Mouse (Mus musculus): ENCODE measurements at regions not wholly inside any gene's neighbourhood (a gene's known extent, or its start where the extent isn't known, plus 50 kb on each side); places are given as distances from the start of the nearest gene placed in this dataset.
A peak's percentile ranks its signal among the peaks of the same experiment; 100 is the strongest.

DNA sequence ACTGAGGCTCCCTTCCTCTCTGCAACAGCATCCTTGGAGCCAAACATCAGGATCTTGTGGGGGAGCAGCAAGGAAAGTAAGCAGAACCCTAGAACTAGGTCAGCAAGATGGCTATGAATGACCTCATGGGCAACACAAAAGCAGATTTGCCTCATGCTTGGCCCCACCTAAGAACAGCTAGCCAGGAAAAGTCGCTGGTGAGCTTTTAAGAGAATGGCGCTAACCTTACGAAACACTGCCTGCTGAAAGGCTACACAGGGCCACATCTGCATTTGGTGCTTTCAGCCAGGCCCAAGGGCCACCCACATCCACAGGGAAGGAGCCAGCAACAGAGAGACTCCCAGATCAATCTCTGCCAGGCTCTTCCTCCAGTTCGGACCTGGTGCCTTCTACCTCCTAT lies 182.7 kb upstream of the Zfp703 start:
- Histone ChIP-seq H3K27ac (no peak overlapping the region), H3K4me1 (peaks cover 5% of the 10 kb centered on the region; the same call in 1 of the 2 replicates), H3K4me3 (no peak overlapping the region), H3K27me3 (ENCODE audit: poor library complexity, severe bottlenecking) (no peaks in the 10 kb centered on the region), H3K9me3 (no peaks in the 10 kb centered on the region), H3K36me3 (replicated peaks) (no peaks in the 10 kb centered on the region)
- WGBS: 88% methylated on average over 4 of the region's 4 CpGs
- no peak for DNase-seq (ENCODE audit: extremely low spot score, low spot score)

GRCm38 (mm10) chr8:26795616-26796015 lies 181.5 kb upstream of the Zfp703 start:
- no peak for DNase-seq (ENCODE audit: extremely low spot score, low spot score)
- Histone ChIP-seq H3K27ac (no peak overlapping the region), H3K4me1 (peaks cover 9% of the 10 kb centered on the region; the same call in 1 of the 2 replicates), H3K4me3 (no peak overlapping the region), H3K36me3 (replicated peaks) (no peaks in the 10 kb centered on the region), H3K9me3 (no peaks in the 10 kb centered on the region), H3K27me3 (ENCODE audit: poor library complexity, severe bottlenecking) (no peaks in the 10 kb centered on the region)
- 77% methylated on average over 8 of the region's 8 CpGs for WGBS

- Histone ChIP-seq H3K9me3 (no peaks in the 10 kb centered on the region), H3K4me1 (peaks cover 10% of the 10 kb centered on the region), H3K4me3 (no peak overlapping the region), H3K27me3 (ENCODE audit: poor library complexity, severe bottlenecking) (peaks cover 11% of the 10 kb centered on the region), H3K36me3 (replicated peaks) (no peaks in the 10 kb centered on the region), H3K27ac (no peak overlapping the region)
- DNase-seq (ENCODE audit: extremely low spot score, low spot score): no peak
- 71% methylated on average over 1 of the region's 1 CpGs for WGBS
Measured at GRCm38 (mm10) chr8:26799814-26800213, 177.3 kb upstream of the Zfp703 start.

- Histone ChIP-seq H3K4me3 (no peak overlapping the region), H3K36me3 (replicated peaks) (no peaks in the 10 kb centered on the region), H3K4me1 (peaks cover 53% of the 10 kb centered on the region), H3K27ac (0 out of 2 replicates have a peak overlapping the region, but pooled peaks have one; percentile 57), H3K27me3 (ENCODE audit: poor library complexity, severe bottlenecking) (peaks cover 29% of the 10 kb centered on the region), H3K9me3 (no peaks in the 10 kb centered on the region)
- no peak for DNase-seq (ENCODE audit: extremely low spot score, low spot score)
- WGBS: 78% methylated on average over 9 of the region's 9 CpGs
Measured at GRCm38 (mm10) chr8:26804089-26804488, 173.0 kb upstream of the Zfp703 start.

- peaks cover 54% of the 10 kb centered on the region for H3K4me1 ChIP-seq
Measured at GRCm38 (mm10) chr8:26804901-26805341, 172.2 kb upstream of the Zfp703 start.

DNA sequence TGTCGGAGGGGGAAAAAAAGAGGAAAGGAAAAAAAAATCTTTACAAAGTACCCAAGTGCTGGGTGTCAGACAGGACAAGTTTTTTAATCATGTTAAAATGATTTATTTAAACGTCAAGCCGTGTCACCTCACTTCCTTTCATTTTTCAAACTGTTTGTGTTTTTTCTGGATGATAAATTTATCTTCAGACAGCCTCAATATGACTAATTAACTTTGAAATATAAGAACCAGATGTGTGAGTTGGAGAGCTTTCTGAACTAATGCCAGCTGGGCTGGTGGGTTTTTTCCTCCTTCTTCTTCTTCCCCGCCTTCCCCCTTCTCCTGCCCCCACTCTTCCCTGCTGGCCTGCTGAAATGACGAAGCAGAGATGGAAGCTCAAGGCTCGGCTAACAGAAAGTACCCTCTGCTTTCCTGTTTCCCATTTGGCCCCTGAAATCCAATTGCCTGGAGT lies 171.7 kb upstream of the Zfp703 start:
- no peak overlapping the region for H3K4me3 ChIP-seq
- no peak for DNase-seq (ENCODE audit: extremely low spot score, low spot score)
- WGBS: 21% methylated on average over 6 of the region's 6 CpGs
- H3K9me3 ChIP-seq: no peaks in the 10 kb centered on the region
- H3K36me3 ChIP-seq (replicated peaks): no peaks in the 10 kb centered on the region
- H3K4me1 ChIP-seq: peaks cover 53% of the 10 kb centered on the region
- H3K27ac ChIP-seq: peak overlapping the region; percentile 71
- peaks cover 42% of the 10 kb centered on the region for H3K27me3 ChIP-seq (ENCODE audit: poor library complexity, severe bottlenecking)

More at GRCm38 (mm10) chr8:26804901-26805341, 172.2 kb upstream of the Zfp703 start:
- H3K9me3 ChIP-seq: no peaks in the 10 kb centered on the region
- peak; percentile 21 for DNase-seq (ENCODE audit: extremely low spot score, low spot score)
- H3K4me3 ChIP-seq: no peak overlapping the region; the same call in 1 of the 2 replicates
- peaks cover 37% of the 10 kb centered on the region for H3K27me3 ChIP-seq (ENCODE audit: poor library complexity, severe bottlenecking)
- 29% methylated on average over 7 of the region's 7 CpGs for WGBS
- no peaks in the 10 kb centered on the region for H3K36me3 ChIP-seq (replicated peaks)
- peak overlapping the region; percentile 57 for H3K27ac ChIP-seq

DNA sequence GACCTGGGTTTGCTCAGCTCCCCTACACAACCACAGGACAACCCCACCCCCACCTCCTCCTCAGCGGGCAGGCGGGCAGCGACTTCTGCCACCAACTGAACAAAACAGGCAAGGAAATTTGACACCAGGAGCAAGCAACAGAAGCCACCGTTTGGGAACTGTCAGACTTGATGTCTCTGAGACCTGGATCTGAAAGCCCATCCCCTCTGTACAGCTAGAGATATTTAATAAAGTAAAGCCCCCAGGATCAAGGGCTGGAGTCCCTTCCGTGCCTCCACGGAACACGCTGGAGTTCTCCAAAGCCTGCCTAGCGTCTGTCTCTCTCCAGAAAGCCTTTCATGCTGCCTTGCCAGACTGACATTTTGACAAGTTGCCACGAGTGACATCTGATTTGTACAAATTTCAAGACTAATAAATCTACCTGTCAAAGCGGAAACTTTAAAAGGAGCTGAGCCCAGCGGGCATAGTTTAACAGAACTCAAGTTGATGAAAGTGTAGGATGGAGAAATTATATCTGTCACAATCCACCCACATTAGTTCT lies 168.9 kb upstream of the Zfp703 start:
- peaks cover 55% of the 10 kb centered on the region for H3K27me3 ChIP-seq (ENCODE audit: poor library complexity, severe bottlenecking)
- DNase-seq (ENCODE audit: extremely low spot score, low spot score): peak; percentile 38
- peaks cover 57% of the 10 kb centered on the region for H3K4me1 ChIP-seq

DNA sequence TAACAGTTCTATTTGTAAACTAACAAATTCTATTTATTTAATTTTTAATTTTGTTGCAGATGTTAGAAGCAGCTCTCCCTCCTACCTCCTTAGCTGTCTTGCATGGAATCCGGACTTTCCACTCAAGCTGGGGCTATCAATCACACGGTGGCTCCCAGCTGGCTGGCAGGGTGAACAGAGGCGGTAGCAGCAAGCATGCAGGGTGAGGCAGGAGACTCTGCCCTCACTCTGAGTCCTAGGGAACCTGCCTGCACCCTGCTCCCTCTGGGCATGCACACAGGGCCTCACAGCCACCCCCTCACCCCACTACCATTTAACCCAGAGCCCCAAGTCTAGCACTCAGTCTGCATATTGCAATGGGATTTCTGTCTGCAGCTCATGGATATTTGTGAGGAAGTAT lies 168.4 kb upstream of the Zfp703 start:
- Histone ChIP-seq H3K27me3 (ENCODE audit: poor library complexity, severe bottlenecking) (peaks cover 55% of the 10 kb centered on the region), H3K36me3 (replicated peaks) (no peaks in the 10 kb centered on the region), H3K4me3 (no peak overlapping the region), H3K9me3 (no peaks in the 10 kb centered on the region), H3K27ac (peak overlapping the region; percentile 51; the same call in 1 of the 2 replicates), H3K4me1 (peaks cover 57% of the 10 kb centered on the region)
- 23% methylated on average over 3 of the region's 3 CpGs for WGBS
- DNase-seq (ENCODE audit: extremely low spot score, low spot score): no peak

More for the DNA sequence above, 168.9 kb upstream of the Zfp703 start:
- H3K4me3 ChIP-seq: no peak overlapping the region
- peak overlapping the region; percentile 58 for H3K27ac ChIP-seq
- no peaks in the 10 kb centered on the region for H3K36me3 ChIP-seq (replicated peaks)
- H3K9me3 ChIP-seq: no peaks in the 10 kb centered on the region
- WGBS: 20% methylated on average over 11 of the region's 11 CpGs

DNA sequence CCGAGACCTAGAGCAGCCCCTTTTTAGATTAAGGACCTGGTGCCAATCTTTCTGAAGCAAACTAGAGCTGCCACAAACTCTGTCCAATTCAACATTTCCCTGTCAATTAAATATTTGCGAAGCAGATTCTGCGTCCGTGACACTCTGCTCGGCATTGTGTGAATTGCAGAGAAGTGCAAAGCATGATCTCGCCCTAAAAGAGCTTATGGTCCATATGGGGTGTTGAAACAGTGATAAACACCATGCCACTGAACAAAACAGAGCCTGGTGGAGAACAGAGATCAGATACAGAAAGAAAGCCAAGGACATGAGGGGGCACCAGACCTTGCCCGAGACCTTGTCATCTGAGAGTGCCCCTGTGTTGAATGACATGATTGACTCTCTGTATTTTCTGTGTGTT lies 167.2 kb upstream of the Zfp703 start:
- H3K4me3 ChIP-seq: no peak overlapping the region
- no peak for DNase-seq (ENCODE audit: extremely low spot score, low spot score)
- peaks cover 44% of the 10 kb centered on the region for H3K27me3 ChIP-seq (ENCODE audit: poor library complexity, severe bottlenecking)
- H3K9me3 ChIP-seq: no peaks in the 10 kb centered on the region
- no peak overlapping the region for H3K27ac ChIP-seq
- WGBS: 93% methylated on average over 7 of the region's 7 CpGs
- peaks cover 51% of the 10 kb centered on the region for H3K4me1 ChIP-seq
- H3K36me3 ChIP-seq (replicated peaks): no peaks in the 10 kb centered on the region

DNA sequence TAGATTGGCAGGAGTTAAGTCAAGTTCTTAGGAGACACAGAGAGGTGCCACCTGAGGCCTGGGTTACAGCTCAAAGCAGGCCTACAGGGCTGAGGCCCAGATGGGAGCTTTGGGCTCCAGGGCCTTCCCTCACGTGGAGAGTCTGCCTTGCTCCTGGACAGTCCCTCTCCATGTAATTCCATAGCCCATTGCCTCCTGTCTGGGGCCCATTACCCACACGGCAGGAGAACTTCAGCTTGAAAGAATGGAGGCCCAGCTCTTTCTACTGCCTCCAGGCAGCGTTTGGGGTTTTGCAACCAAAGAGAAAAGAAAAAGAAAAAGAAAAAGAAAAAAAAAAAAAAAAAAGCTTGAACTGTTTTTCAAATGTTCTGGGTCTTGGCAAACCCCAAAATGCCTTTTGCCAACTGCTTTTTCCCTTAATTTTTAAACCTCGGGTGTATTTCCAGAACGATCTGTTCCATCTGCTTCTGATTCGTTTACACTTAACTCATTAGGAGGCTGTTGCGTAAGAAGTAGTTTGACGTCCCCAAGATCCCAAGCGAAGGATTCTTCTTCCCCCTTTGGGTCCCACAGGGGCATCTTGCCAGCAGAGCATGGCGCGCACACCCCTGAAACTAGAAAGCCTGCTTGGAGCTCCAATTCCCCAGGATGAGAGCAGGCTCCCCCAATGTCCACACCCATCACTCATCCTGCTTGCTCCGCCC lies 165.4 kb upstream of the Zfp703 start:
- Histone ChIP-seq H3K4me3 (no peak overlapping the region), H3K27ac (no peak overlapping the region), H3K27me3 (ENCODE audit: poor library complexity, severe bottlenecking) (peaks cover 39% of the 10 kb centered on the region), H3K4me1 (peaks cover 42% of the 10 kb centered on the region), H3K36me3 (replicated peaks) (no peaks in the 10 kb centered on the region), H3K9me3 (no peaks in the 10 kb centered on the region)
- no peak for DNase-seq (ENCODE audit: extremely low spot score, low spot score)
- 82% methylated on average over 12 of the region's 12 CpGs for WGBS

GRCm38 (mm10) chr8:26813198-26813815 lies 163.8 kb upstream of the Zfp703 start:
- no peaks in the 10 kb centered on the region for H3K36me3 ChIP-seq (replicated peaks)
- no peak overlapping the region for H3K4me3 ChIP-seq
- no peaks in the 10 kb centered on the region for H3K9me3 ChIP-seq
- 92% methylated on average over 9 of the region's 9 CpGs for WGBS
- DNase-seq (ENCODE audit: extremely low spot score, low spot score): no peak
- peaks cover 25% of the 10 kb centered on the region for H3K4me1 ChIP-seq
- peaks cover 30% of the 10 kb centered on the region for H3K27me3 ChIP-seq (ENCODE audit: poor library complexity, severe bottlenecking)
- no peak overlapping the region for H3K27ac ChIP-seq

- H3K9me3 ChIP-seq: no peaks in the 10 kb centered on the region
- WGBS: 73% methylated on average over 15 of the region's 15 CpGs
- no peak overlapping the region for H3K27ac ChIP-seq
- no peak for DNase-seq (ENCODE audit: extremely low spot score, low spot score)
- H3K4me3 ChIP-seq: no peak overlapping the region
- H3K36me3 ChIP-seq (replicated peaks): no peaks in the 10 kb centered on the region
- peaks cover 13% of the 10 kb centered on the region for H3K4me1 ChIP-seq
- peaks cover 16% of the 10 kb centered on the region; the same call in 1 of the 2 replicates for H3K27me3 ChIP-seq (ENCODE audit: poor library complexity, severe bottlenecking)
Measured at GRCm38 (mm10) chr8:26815020-26815584, 162.0 kb upstream of the Zfp703 start.
